Mouse (Mus musculus) liver, embryonic 11.5 days (tissue): ENCODE data around the gene 4933411K16Rik. TPM values are rescaled to one million over a fixed set of nuclear protein-coding genes. Genes with fewer than 3 reads are reported as not detected.

Experiments
- ATAC-seq: fragments of 200-750 bp; cut with Nextera tagmentation; replicated peaks from 2 replicates; pipeline ENCODE4 v1.8.0; 2017; ENCODE audit warnings: moderate number of reproducible peaks, mild to moderate bottlenecking, moderate TSS enrichment, moderate library complexity; ENCODE audit not compliant: low FRiP score
- DNase-seq: peaks from one replicate; pipeline ENCODE4 v3.0.0-alpha.2; 2017; ENCODE audit warnings: low spot score
- H3K27ac ChIP-seq: fragments of 300-500 bp; sonication (generic); 2 replicates; pipeline ENCODE4 v1.5.1; 2014; ENCODE audit warnings: mild to moderate bottlenecking, low read depth, low read length, control low read depth
- H3K27me3 ChIP-seq: fragments of 300-500 bp; sonication (generic); replicated peaks from 2 replicates; pipeline ENCODE4 v1.6.1; 2014; ENCODE audit warnings: low read length, mixed read lengths; ENCODE audit not compliant: control insufficient read depth, insufficient read depth
- H3K36me3 ChIP-seq: fragments of 300-500 bp; sonication (generic); 2 replicates; pipeline ENCODE4 v1.6.1; 2014; ENCODE audit warnings: mild to moderate bottlenecking, low read length, moderate library complexity, mixed read lengths; ENCODE audit not compliant: control insufficient read depth, insufficient read depth
- H3K4me1 ChIP-seq: fragments of 300-500 bp; sonication (generic); replicated peaks from 2 replicates; pipeline ENCODE4 v1.6.1; 2014; ENCODE audit warnings: low read length, mixed read lengths; ENCODE audit not compliant: control insufficient read depth, insufficient read depth
- H3K4me2 ChIP-seq: fragments of 300-500 bp; sonication (generic); 2 replicates; pipeline ENCODE4 v1.6.1; 2014; ENCODE audit warnings: mild to moderate bottlenecking, control low read depth, moderate library complexity
- H3K4me3 ChIP-seq: fragments of 300-500 bp; sonication (generic); 2 replicates; pipeline ENCODE4 v1.5.1; 2014; ENCODE audit warnings: low read depth, low read length, control low read depth
- H3K9ac ChIP-seq: fragments of 300-500 bp; sonication (generic); 2 replicates; pipeline ENCODE4 v1.6.1; 2014; ENCODE audit warnings: low read depth, low read length, control low read depth
- H3K9me3 ChIP-seq: fragments of 300-500 bp; sonication (generic); 2 replicates; pipeline ENCODE4 v1.6.1; 2016; ENCODE audit warnings: low read length, inconsistent platforms, mixed read lengths; ENCODE audit not compliant: control insufficient read depth
- WGBS: fragments of 180-500 bp; shearing (Covaris S2); extraction: QIAGEN DNeasy Blood & Tissue Kit; methylation state at CpG from one replicate; pipeline ENCODE4 v1.1.7; 2014; 5-methylcytosine and 5-hydroxymethylcytosine counted together
- polyA plus RNA-seq: library from polyadenylated mRNA; unstranded; fragments of >200 nt; fragmentation: Nextera tagmentation; extraction: Ambion mirVana; gene quantifications from 2 replicates; pipeline ENCODE4 v1.2.1, GENCODE M21; 2014

4933411K16Rik gene
- polyA plus RNA-seq, 1 experiment from 2014 or later, result 0.40 TPM

GRCm38 (mm10) chr19:42043988-42044387 is 8.1 kb upstream of the 4933411K16Rik start:
- H3K4me2 ChIP-seq, result no peak overlapping the region

GRCm38 (mm10) chr19:42045269-42046102 is 6.6 kb upstream of the 4933411K16Rik start, which contains the start of gene Hoga1:
Gene Hoga1 (plus strand): TSS chr19:42045610.
- DNase-seq (peak; percentile 75), ATAC-seq (peak; percentile 89)
- H3K36me3 ChIP-seq, result no peaks in the 10 kb centered on the region
- no peaks in the 10 kb centered on the region for H3K4me1 ChIP-seq
- peak within 1 kb of the TSS; percentile 60 for H3K4me2 ChIP-seq
- no peak within 1 kb of the TSS for H3K27ac ChIP-seq
- H3K4me3 ChIP-seq, result peak within 1 kb of the TSS; percentile 35
- no peaks in the 10 kb centered on the region for H3K27me3 ChIP-seq
- H3K9me3 ChIP-seq, result no peaks in the 10 kb centered on the region
- H3K9ac ChIP-seq, result peak within 1 kb of the TSS; percentile 20; the same call in 1 of the 2 replicates
- 21% methylated on average over 23 of the region's 23 CpGs for WGBS

More at GRCm38 (mm10) chr19:42043988-42044387, 8.1 kb upstream of the 4933411K16Rik start:
- Histone ChIP-seq H3K4me1 (no peaks in the 10 kb centered on the region), H3K9me3 (no peaks in the 10 kb centered on the region), H3K36me3 (no peaks in the 10 kb centered on the region), H3K9ac (no peak overlapping the region), H3K27ac (no peak overlapping the region), H3K4me3 (no peak overlapping the region), H3K27me3 (peaks cover 9% of the 10 kb centered on the region; the same call in 1 of the 2 replicates)
- WGBS, result 90% methylated on average over 6 of the region's 6 CpGs
- DNase-seq (no peak), ATAC-seq (no peak)

- Histone ChIP-seq H3K9me3 (no peaks in the 10 kb centered on the region), H3K27ac (no peak overlapping the region)
- WGBS, result 73% methylated on average over 1 of the region's 1 CpGs
These were observed 1.8 kb upstream of the 4933411K16Rik start for GRCm38 (mm10) chr19:42050251-42050650.

GRCm38 (mm10) chr19:42051351-42051750 is 697 bp upstream of the 4933411K16Rik start:
- Histone ChIP-seq H3K27me3 (no peaks in the 10 kb centered on the region), H3K27ac (no peak overlapping the region), H3K4me1 (no peaks in the 10 kb centered on the region), H3K4me2 (no peak overlapping the region), H3K4me3 (no peak overlapping the region), H3K9me3 (no peaks in the 10 kb centered on the region), H3K9ac (no peak overlapping the region), H3K36me3 (peaks cover 2% of the 10 kb centered on the region; the same call in 1 of the 2 replicates)
- WGBS, result 85% methylated on average over 3 of the region's 3 CpGs
- ATAC-seq (no peak), DNase-seq (no peak)

More at GRCm38 (mm10) chr19:42050251-42050650, 1.8 kb upstream of the 4933411K16Rik start:
- H3K27me3 ChIP-seq, result no peaks in the 10 kb centered on the region
- peaks cover 2% of the 10 kb centered on the region; the same call in 1 of the 2 replicates for H3K36me3 ChIP-seq
- ATAC-seq, result no peak
- H3K4me3 ChIP-seq, result no peak overlapping the region
- H3K9ac ChIP-seq, result no peak overlapping the region
- DNase-seq, result no peak
- H3K4me2 ChIP-seq, result no peak overlapping the region
- H3K4me1 ChIP-seq, result no peaks in the 10 kb centered on the region

DNA sequence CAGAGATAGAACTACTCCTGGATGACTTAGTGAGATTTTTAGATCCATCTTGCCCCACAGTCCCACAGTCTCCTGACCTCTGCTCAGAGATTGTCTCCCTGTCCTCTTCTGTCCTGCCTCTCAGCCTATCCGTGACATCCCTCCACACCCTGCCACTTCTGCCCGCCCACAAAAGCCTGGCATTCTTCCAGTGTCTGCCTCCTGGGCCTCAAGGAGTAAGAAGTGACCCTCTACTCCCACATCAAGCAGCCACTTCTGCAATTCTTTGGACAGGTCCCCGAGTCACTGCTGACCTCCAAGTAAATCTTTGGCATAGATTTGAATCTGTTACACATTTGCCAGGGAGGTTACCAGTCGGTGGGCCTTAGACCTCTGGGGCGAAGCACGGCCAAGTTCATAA is 2.2 kb downstream of the 4933411K16Rik start:
- Histone ChIP-seq H3K27me3 (no peaks in the 10 kb centered on the region), H3K9me3 (no peaks in the 10 kb centered on the region), H3K27ac (no peak overlapping the region), H3K4me3 (no peak overlapping the region), H3K9ac (no peak overlapping the region), H3K4me1 (no peaks in the 10 kb centered on the region), H3K36me3 (peaks cover 2% of the 10 kb centered on the region; the same call in 1 of the 2 replicates), H3K4me2 (no peak overlapping the region)
- DNase-seq (no peak), ATAC-seq (no peak)
- 76% methylated on average over 6 of the region's 6 CpGs for WGBS

- DNase-seq (no peak), ATAC-seq (no peak)
- H3K4me1 ChIP-seq, result no peaks in the 10 kb centered on the region
- H3K9me3 ChIP-seq, result no peaks in the 10 kb centered on the region
- peaks cover 2% of the 10 kb centered on the region; the same call in 1 of the 2 replicates for H3K36me3 ChIP-seq
- 88% methylated on average over 2 of the region's 2 CpGs for WGBS
- H3K4me3 ChIP-seq, result no peak overlapping the region
- no peaks in the 10 kb centered on the region for H3K27me3 ChIP-seq
- no peak overlapping the region for H3K27ac ChIP-seq
- H3K9ac ChIP-seq, result no peak overlapping the region
- no peak overlapping the region for H3K4me2 ChIP-seq
These were observed 3.8 kb downstream of the 4933411K16Rik start for GRCm38 (mm10) chr19:42055881-42056280.

DNA sequence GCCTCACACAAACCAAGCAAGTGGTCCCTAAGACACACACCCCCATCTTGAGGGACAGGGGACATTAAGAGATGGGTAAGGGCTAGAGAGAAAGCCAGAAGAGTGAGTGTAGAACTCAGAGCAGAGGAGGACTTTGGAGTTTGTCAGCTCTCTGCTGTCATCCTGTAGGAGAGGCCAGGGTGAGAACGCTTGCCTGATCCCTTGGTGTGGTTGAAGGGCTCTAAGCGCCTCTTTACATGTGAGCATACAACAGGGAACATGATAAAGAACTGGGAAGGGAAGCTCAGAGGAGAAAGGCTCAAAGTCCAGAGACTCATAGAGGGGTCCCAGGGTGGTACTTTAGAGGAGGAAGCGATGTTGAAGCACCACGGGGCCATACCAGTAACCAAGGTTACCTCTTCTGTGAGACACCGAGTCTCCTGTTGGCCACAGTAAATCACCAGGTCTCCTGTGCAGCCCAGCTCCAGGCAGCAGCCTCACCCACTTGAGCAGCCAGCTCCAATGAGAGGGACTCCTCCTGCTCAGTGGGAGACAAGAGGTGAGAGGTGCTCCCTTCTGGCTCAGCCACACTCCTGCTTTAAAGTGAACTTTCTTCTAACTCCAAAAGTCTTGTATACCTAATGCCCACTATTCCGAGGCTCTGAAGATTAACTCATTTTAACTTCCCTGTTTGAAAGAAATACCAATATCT is 4.8 kb downstream of the 4933411K16Rik start:
- Histone ChIP-seq H3K4me1 (no peaks in the 10 kb centered on the region), H3K4me2 (no peak overlapping the region), H3K9ac (no peak overlapping the region), H3K9me3 (no peaks in the 10 kb centered on the region), H3K36me3 (peaks cover 2% of the 10 kb centered on the region; the same call in 1 of the 2 replicates), H3K27me3 (no peaks in the 10 kb centered on the region), H3K27ac (no peak overlapping the region), H3K4me3 (no peak overlapping the region)
- no peak for DNase-seq
- ATAC-seq, result no peak
- 73% methylated on average over 6 of the region's 6 CpGs for WGBS

DNA sequence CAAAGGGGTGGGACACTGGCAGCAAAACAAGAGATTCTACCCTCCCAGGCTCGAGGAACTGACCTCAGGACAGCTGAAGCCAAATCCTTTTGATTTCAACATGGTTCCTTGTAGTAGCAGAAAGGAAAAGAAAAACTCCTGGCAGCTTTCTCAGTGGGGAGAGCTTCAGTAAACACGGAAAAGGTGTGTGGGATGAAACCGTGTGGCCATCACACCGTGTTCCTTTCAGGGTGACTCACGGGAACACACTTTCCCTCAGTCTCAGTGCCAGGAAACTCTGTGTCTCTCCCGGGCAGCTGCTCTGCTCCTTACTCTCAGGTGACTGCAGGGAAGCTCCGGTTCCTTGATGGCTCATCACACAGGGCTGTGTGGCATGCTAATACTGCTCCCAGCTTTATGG is 6.4 kb downstream of the 4933411K16Rik start:
- Histone ChIP-seq H3K4me3 (no peak overlapping the region), H3K4me2 (no peak overlapping the region), H3K36me3 (no peaks in the 10 kb centered on the region), H3K27ac (no peak overlapping the region), H3K9me3 (no peaks in the 10 kb centered on the region), H3K4me1 (no peaks in the 10 kb centered on the region), H3K9ac (no peak overlapping the region), H3K27me3 (no peaks in the 10 kb centered on the region)
- DNase-seq (no peak), ATAC-seq (no peak)
- WGBS, result 60% methylated on average over 7 of the region's 7 CpGs
